Mouse (Mus musculus) cerebellum, postnatal 10 days (tissue): ENCODE results near the gene Gm7982.
"Not testable (repeated sequence)": the region's sequence is repeated elsewhere in the genome, so short reads cannot be mapped to it uniquely, and the experiment has no call there.

ENCODE experiments used
- DNase-seq, 2 experiments: peaks; one replicate each; pipeline ENCODE4 v3.0.0; 2021; ENCODE audit warnings: mixed read lengths in 2 of 2

Gm7982 gene

GRCm38 (mm10) chr5:95741714-95742113 lies at the start of gene Gm7982:
Gm7982 (plus strand) TSS chr5:95742014.
- DNase-seq = not testable (repeated sequence)

GRCm38 (mm10) chr5:95736073-95736472 lies 5.7 kb upstream of the Gm7982 start, which contains the start of gene Gm7978:
Gm7978 (minus strand) TSS chr5:95736173.
- DNase-seq = not testable (repeated sequence)

- not testable (repeated sequence) for DNase-seq
These were observed 33.9 kb downstream of the Gm7982 start, which contains the start of gene E330014E10Rik for GRCm38 (mm10) chr5:95775690-95776089. E330014E10Rik (plus strand) TSS chr5:95775990.
